Mouse (Mus musculus): ENCODE measurements around the gene Tsga10.

DNA sequence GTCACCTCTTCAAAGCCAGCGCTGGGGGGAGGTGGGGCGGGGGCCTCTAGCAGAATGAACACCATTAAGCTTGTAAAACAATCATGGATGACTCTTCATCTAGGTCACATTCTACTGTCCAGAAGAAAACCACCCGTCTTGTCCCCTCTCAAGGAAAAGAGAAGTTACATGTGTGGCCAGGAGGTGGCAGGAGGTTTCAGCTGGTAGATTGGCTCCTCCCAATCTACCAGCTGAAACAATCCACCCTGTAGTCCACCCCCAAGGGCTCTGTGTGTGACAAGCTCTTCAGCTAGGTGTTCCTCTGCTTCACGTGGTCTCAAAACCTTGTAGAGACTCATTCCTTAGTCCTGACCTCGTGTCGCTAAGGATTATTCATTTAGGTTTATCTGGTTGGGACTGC, 36.9 kb upstream of the Tsga10 start:
- TF ChIP-seq FLI1 (IDR thresholded peaks at IDR 0.05; ENCODE audit: low read length): no peak
- no peak for TF ChIP-seq GATA1 (IDR thresholded peaks at IDR 0.05; ENCODE audit: borderline replicate concordance, low read length)

Measured in megakaryocyte, embryonic 14.5 days (primary cell).